Mouse (Mus musculus) stomach, postnatal 0 days (tissue): ENCODE data around the gene Sap25. TPM values are rescaled to one million over a fixed set of nuclear protein-coding genes. Genes with fewer than 3 reads are reported as not detected.

ENCODE experiments used
- ATAC-seq: fragments of 200-750 bp; cut with Nextera tagmentation; 2 replicates; pipeline ENCODE4 v1.8.0; 2017; ENCODE audit not compliant: low FRiP score, low TSS enrichment
- DNase-seq: peaks from one replicate; pipeline ENCODE4 v3.0.0-alpha.2; 2016; ENCODE audit warnings: low spot score
- H3K27ac ChIP-seq: fragments of 300-500 bp; sonication (generic); replicated peaks from 2 replicates; pipeline ENCODE4 v1.5.1; 2014; ENCODE audit warnings: mild to moderate bottlenecking, control low read depth
- H3K27me3 ChIP-seq: fragments of 300-500 bp; sonication (generic); 2 replicates; pipeline ENCODE4 v1.6.1; 2014; ENCODE audit warnings: low read length; ENCODE audit not compliant: control insufficient read depth, insufficient read depth
- H3K36me3 ChIP-seq: fragments of 300-500 bp; sonication (generic); 2 replicates; pipeline ENCODE4 v1.6.1; 2014; ENCODE audit warnings: low read length, mixed read lengths; ENCODE audit not compliant: control insufficient read depth, insufficient read depth
- H3K4me1 ChIP-seq: fragments of 300-500 bp; sonication (generic); replicated peaks from 2 replicates; pipeline ENCODE4 v1.6.1; 2014; ENCODE audit warnings: antibody characterized with exemption; ENCODE audit not compliant: control insufficient read depth, insufficient read depth
- H3K4me2 ChIP-seq: fragments of 300-500 bp; sonication (generic); replicated peaks from 2 replicates; pipeline ENCODE4 v1.6.1; 2014; ENCODE audit warnings: low read depth, mild to moderate bottlenecking, control low read depth, moderate library complexity
- H3K4me3 ChIP-seq: fragments of 300-500 bp; sonication (generic); 2 replicates; pipeline ENCODE4 v1.5.1; 2014; ENCODE audit warnings: low read depth, low read length, control low read depth
- H3K9ac ChIP-seq: fragments of 300-500 bp; sonication (generic); 2 replicates; pipeline ENCODE4 v1.6.1; 2014; ENCODE audit warnings: mild to moderate bottlenecking, low read length, control low read depth, mixed read lengths
- H3K9me3 ChIP-seq: fragments of 300-500 bp; sonication (generic); 2 replicates; pipeline ENCODE4 v1.6.1; 2016; ENCODE audit warnings: low read length; ENCODE audit not compliant: control insufficient read depth
- CTCF ChIP-seq: IDR thresholded peaks from 2 replicates; pipeline ENCODE4 v1.5.1; 2016; ENCODE audit warnings: antibody characterized with exemption, low read depth, mild to moderate bottlenecking, moderate library complexity
- EP300 ChIP-seq: optimal IDR thresholded peaks from 2 replicates; pipeline ENCODE3; 2016; ENCODE audit warnings: antibody characterized with exemption
- WGBS: fragments of 180-500 bp; shearing (Covaris S2); extraction: QIAGEN DNeasy Blood & Tissue Kit; methylation state at CpG from one replicate; pipeline ENCODE4 v1.1.7; 2014; 5-methylcytosine and 5-hydroxymethylcytosine counted together
- polyA plus RNA-seq: library from polyadenylated mRNA; unstranded; fragments of >200 nt; fragmentation: Nextera tagmentation; extraction: Ambion mirVana; gene quantifications from 2 replicates; pipeline ENCODE4 v1.2.1, GENCODE M21; 2015

The Sap25 gene
- polyA plus RNA-seq, 1 experiment from 2014 or later, result 3.7 TPM

- Histone ChIP-seq H3K27me3 (no peaks in the 10 kb centered on the region), H3K4me1 (no peaks in the 10 kb centered on the region), H3K4me3 (no peak overlapping the region), H3K36me3 (peaks cover 22% of the 10 kb centered on the region), H3K27ac (no peak overlapping the region), H3K4me2 (no peak overlapping the region), H3K9ac (no peak overlapping the region), H3K9me3 (no peaks in the 10 kb centered on the region)
- ATAC-seq, result no peak
- no peak for TF ChIP-seq EP300
- no peak for TF ChIP-seq CTCF
- no peak for DNase-seq
- 43% methylated on average over 4 of the region's 4 CpGs for WGBS
Observed at GRCm38 (mm10) chr5:137642886-137643285, 1.8 kb downstream of the Sap25 start.

DNA sequence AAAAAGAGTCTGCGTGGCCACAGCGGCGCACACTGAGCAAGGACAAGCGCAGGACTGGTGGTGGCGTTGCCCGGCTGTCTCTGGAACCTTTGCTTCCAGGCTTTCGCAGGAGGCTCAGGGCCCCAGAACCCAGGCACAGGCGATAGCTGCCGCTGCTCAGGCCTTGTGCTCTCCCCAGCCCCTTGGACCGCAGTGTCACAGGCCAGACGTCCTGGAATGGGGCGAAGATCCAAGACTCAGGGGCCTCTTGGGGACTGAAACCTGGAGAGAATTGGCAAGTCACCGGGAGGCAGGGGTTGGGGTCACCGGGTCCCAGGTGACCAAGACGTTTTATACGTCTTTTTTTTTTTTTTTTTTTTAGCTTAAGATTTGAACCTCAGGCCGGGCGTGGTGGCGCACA lies 3.4 kb downstream of the Sap25 start:
- Histone ChIP-seq H3K4me1 (peaks cover 2% of the 10 kb centered on the region; the same call in 1 of the 2 replicates), H3K4me2 (no peak overlapping the region), H3K27ac (no peak overlapping the region), H3K27me3 (no peaks in the 10 kb centered on the region), H3K9ac (no peak overlapping the region), H3K36me3 (peaks cover 9% of the 10 kb centered on the region), H3K4me3 (no peak overlapping the region), H3K9me3 (no peaks in the 10 kb centered on the region)
- DNase-seq (no peak), ATAC-seq (no peak)
- TF ChIP-seq CTCF, result no peak
- TF ChIP-seq EP300, result no peak
- WGBS, result 56% methylated on average over 19 of the region's 19 CpGs

DNA sequence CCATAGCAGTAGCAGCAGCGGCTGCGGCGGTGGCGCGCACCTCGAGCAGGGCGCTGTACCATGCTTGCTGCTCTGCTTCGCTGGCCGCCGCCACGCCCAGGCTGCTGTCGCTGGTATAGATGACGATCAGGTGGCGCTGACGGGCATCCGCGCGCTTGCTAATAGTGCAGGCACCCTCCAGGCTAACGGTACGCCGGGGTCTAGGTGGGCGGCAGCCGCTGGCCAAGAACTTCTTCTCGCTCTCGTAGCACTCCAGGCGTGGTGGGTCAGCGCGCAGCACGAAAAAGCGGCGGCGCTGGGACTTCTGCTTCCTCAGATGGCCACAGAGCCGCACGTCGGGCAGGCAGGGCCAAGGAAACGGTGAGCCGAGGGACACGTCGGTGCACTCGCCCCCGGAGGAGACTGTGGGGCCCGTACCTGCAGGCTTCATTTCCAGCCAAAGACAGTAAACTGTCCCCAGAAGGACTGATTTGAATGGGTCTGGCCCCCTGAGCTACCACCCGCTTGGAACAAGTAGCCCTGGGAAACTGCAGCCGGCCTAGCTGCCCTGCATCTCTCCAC lies 4.0 kb downstream of the Sap25 start:
- H3K4me3 ChIP-seq, result peak overlapping the region; percentile 18; the same call in 1 of the 2 replicates
- 9% methylated on average over 44 of the region's 44 CpGs for WGBS
- TF ChIP-seq CTCF (no peak), EP300 (no peak)
- H3K9me3 ChIP-seq, result no peaks in the 10 kb centered on the region
- H3K27me3 ChIP-seq, result no peaks in the 10 kb centered on the region
- peaks cover 6% of the 10 kb centered on the region; the same call in 1 of the 2 replicates for H3K4me1 ChIP-seq
- DNase-seq (peak; percentile 67), ATAC-seq (0 out of 2 replicates have a peak, but pooled peaks have one; percentile 5)
- H3K4me2 ChIP-seq, result peak overlapping the region; percentile 44
- peaks cover 6% of the 10 kb centered on the region; the same call in 1 of the 2 replicates for H3K36me3 ChIP-seq
- 0 out of 2 replicates have a peak overlapping the region, but pooled peaks have one; percentile 9 for H3K9ac ChIP-seq
- no peak overlapping the region for H3K27ac ChIP-seq

GRCm38 (mm10) chr5:137645652-137646091 lies 4.5 kb downstream of the Sap25 start, which contains the start of gene Irs3:
TSS of gene Irs3 (minus strand) at chr5:137645714.
- H3K9me3 ChIP-seq, result no peaks in the 10 kb centered on the region
- H3K4me1 ChIP-seq, result peaks cover 6% of the 10 kb centered on the region; the same call in 1 of the 2 replicates
- H3K27ac ChIP-seq, result no peak within 1 kb of the TSS
- H3K9ac ChIP-seq, result 0 out of 2 replicates have a peak within 1 kb of the TSS, but pooled peaks have one; percentile 9
- DNase-seq (no peak), ATAC-seq (peak; percentile 13; the same call in 1 of the 2 replicates)
- H3K4me2 ChIP-seq, result peak within 1 kb of the TSS; percentile 44
- TF ChIP-seq EP300 (no peak), CTCF (no peak)
- peak within 1 kb of the TSS; percentile 18; the same call in 1 of the 2 replicates for H3K4me3 ChIP-seq
- H3K36me3 ChIP-seq, result peaks cover 5% of the 10 kb centered on the region; the same call in 1 of the 2 replicates
- 43% methylated on average over 11 of the region's 11 CpGs for WGBS
- H3K27me3 ChIP-seq, result no peaks in the 10 kb centered on the region

- TF ChIP-seq EP300 (no peak), CTCF (no peak)
- Histone ChIP-seq H3K9me3 (no peaks in the 10 kb centered on the region), H3K36me3 (0 out of 2 replicates have a peak, but pooled peaks cover 2% of the 10 kb centered on the region), H3K27me3 (no peaks in the 10 kb centered on the region), H3K4me2 (no peak overlapping the region), H3K9ac (no peak overlapping the region), H3K4me1 (peaks cover 6% of the 10 kb centered on the region; the same call in 1 of the 2 replicates), H3K27ac (no peak overlapping the region), H3K4me3 (no peak overlapping the region)
- 46% methylated on average over 9 of the region's 9 CpGs for WGBS
- no peak for DNase-seq
- no peak for ATAC-seq
Observed at GRCm38 (mm10) chr5:137647827-137648601, 6.9 kb downstream of the Sap25 start.
